Mouse (Mus musculus) bone marrow macrophage, adult 2 months (primary cell): Measurements from ENCODE around the gene Scgb2b2.

Source experiments
- CTCF ChIP-seq: IDR thresholded peaks from 2 replicates; pipeline ENCODE4 v1.5.1; 2012; ENCODE audit warnings: low read depth, mild to moderate bottlenecking, low read length, moderate library complexity
- POLR2A ChIP-seq: IDR thresholded peaks from 2 replicates; pipeline ENCODE4 v1.6.1; 2012; ENCODE audit warnings: mild to moderate bottlenecking, low read depth, low read length, borderline replicate concordance

DNA sequence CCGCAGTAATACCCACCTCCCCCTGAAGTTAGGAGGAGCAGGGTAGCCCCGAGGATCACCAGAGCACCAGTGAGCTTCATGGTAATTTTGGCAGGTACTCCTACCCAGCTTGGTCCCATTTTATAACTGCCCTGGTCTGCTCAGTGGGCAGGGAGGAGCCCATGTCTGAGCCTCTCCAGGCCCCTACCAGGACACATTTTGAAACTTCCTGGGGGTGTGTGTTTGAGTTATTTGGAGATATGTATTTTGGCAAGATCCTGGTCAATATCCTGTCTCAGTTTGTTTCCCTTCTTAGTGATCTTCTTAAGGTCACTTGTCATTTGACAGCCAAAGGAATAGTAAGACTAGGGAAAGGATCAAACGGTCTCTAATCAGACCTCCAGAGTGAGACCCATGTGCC, 1.4 kb downstream of the Scgb2b2 start, which contains the start of gene Scgb1b2:
- TF ChIP-seq POLR2A (no peak), CTCF (no peak)
